Mouse (Mus musculus): ENCODE results near the gene Eml4.

GRCm38 (mm10) chr17:83335183-83335584 lies 15.5 kb upstream of the Eml4 start:
- TF ChIP-seq POLR2A (IDR thresholded peaks at IDR 0.05; ENCODE audit: insufficient read depth, low read depth, low read length) (no peak), CTCF (IDR thresholded peaks at IDR 0.05) (peak; percentile 19), EP300 (IDR thresholded peaks at IDR 0.05; ENCODE audit: insufficient read depth, low read depth, low read length) (no peak)
